Mouse (Mus musculus) heart, postnatal 36 days (tissue): ENCODE data around the gene Capn13. TPM values are rescaled to one million over a fixed set of nuclear protein-coding genes. Genes with fewer than 3 reads are reported as not detected.
A peak's percentile ranks its signal among the peaks of the same experiment; 100 is the strongest.

Source experiments
- DNase-seq, 2 experiments: peaks; one replicate each; pipeline ENCODE4 v3.0.0; 2021 to 2022
- intact Hi-C: fragments of 180-260 bp; cut with DNase I; formaldehyde crosslinking; loops from one replicate; pipeline ENCODE4 v1.15.1; 2025
- total RNA-seq, 2 experiments: library from RNA; stranded (reverse); gene quantifications; 2 replicates each; pipeline ENCODE4 v1.2.3; 2021

Gene Capn13
- total RNA-seq, 2 experiments from 2014 or later = not detected

DNA sequence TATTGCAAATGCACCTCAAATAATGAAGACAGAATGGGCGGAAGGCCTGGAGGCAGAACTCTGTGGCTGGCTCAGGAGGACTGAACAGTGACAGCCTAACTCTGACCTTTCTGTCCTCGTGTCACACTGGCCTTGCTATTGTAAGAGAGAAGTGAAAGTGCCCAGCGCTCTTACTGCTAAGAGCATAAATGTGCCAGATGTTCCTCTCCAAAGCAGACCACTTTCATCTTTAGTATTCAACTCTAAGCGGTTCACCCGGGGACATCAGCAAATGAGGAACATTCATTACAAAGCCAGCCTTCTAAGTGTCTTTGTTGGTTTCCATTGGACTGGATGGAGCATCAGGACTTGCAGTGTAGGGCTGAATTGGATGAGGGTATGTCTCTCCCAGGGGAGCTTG lies 39.6 kb downstream of the Capn13 start:
- intact Hi-C loops = no loop called here
- no peak for DNase-seq

DNA sequence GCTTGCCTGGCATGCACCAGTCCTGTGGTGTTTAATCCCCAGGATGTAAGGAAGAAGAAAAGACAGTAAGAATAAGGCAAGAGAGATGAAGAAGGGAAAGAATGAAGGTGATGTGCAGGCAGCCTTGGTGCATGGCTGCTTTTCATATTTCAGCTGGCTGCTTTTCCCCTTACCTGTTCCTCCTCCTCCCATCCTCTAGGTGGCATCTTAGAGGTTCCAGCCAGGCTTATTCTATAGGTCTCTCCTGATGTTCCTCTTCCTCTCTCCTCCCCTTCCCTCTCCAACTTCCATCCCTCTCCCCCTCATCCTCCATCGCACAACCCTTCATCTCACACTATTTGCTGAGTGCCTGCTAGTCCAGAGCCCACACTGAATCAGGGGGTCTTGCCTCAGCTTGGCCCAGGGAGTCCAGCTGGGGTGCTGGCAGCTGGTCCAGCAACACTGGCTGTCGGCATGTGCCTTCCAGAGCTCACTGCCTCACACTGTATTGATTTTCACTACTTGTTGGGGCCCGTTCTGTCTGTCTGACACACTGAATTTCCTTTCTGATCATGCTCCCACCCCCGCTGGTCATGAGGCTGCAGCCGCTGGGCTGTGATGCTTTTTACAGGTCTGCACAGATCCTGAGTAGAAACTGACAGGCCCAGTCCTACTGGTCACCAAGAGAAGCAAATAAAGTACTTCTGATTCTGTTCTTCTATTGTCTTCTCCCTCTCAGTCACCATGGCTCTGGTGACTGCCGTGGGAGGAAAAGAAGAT lies 56.9 kb downstream of the Capn13 start:
- intact Hi-C loops = no loop called here

DNA sequence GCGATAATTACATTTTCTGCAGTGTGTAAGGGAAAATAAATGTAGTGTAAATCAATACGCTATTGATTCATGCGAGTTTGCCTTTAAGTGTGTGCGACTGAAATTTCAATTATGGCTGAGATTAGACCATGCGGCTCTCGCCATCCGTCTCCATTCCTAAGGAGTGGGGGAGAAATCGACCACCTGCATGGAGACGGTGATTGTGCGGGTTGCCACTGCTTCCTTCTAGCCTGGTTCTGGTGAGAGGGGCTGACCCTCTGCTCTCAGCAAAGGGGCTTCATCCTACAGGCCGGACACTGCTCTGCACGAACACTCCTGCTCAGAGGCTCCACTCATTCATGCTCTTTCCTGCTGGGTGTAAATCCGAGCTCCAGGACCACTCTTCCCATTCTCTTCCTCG lies 58.0 kb downstream of the Capn13 start:
- no peak for DNase-seq
- intact Hi-C loops = no loop called here

More for the DNA sequence above, 56.9 kb downstream of the Capn13 start:
- no peak for DNase-seq

DNA sequence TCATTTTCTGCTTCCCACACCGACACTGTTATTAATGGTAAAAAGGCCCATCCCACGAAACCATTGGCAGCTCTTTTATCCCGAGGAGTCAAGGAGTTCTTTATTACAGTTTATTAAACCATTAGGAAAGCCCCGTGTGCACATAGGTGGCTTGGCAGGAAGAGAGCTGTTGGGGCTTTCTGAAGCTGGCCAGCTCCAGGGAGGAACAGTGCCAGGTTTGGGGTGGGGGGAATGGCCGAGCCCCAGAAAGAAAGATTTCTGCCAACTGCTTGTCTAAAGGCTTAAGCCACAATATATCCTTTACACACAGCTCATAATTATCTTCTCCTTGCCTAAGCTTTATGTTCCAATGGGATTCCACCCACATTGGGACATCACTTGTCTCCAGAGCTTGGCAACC lies 71.6 kb downstream of the Capn13 start:
- intact Hi-C loops = no loop called here
- DNase-seq = no peak

DNA sequence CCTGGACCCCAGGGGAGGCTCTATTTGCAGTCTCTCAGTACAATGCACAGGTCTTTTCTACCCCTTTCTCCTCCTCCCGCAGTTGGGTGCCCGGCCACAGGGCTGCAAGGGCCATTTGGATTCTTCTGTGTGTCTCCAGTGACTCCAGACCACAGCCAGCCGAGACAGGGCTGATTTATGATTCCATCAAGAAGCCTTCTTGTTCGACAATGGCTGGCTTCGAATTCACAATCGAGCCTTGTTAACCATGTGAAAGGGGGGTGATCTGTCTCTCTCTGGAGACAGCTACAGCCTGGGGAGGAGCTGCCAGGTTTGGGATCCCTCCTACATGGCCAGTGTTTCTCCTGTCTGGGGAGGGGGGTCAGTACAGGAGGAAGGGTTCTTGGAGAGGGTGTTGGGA lies 75.4 kb downstream of the Capn13 start:
- DNase-seq = no peak
- intact Hi-C loops = no loop called here

DNA sequence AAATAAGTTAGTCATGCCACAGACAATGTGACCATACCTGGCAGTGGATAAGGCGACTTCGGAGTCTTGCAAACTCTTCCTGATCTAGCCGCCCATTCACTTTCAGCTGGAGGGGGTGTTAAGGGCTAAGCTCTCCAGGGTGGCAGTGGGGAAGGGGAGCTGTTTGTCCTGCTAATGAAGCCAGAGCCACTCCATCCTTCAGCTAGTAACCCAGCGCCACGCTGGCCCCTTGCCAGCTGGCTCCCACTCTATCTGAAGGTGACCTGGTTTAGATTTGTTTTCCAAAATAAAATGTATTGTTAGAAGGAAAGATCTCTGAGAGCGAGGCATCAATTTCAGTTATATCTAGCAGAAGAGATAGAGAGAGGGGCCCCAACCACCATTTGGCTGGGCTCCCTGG lies 75.9 kb downstream of the Capn13 start:
- no peak for DNase-seq
- intact Hi-C loops = no loop called here

DNA sequence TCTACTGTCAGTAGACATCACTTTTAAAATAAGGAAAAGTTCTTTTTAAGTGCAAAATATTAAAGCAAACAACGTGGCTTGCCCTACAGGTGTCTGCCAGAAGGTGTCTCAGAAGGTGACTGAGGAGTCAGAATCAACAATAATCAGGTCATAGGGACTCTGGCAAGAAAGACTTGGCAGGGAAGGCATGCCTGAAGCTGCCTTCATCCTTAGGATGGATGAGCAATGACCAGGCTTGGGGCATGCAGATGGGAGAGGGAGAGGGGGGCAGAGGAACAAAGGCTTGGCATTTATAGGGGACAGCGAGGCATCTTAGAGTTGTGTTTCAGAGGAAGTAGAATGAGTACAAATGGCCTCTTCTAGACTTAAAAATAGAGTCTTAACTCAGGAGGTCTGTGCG lies 76.7 kb downstream of the Capn13 start:
- no peak for DNase-seq
- intact Hi-C loops = no loop called here

DNA sequence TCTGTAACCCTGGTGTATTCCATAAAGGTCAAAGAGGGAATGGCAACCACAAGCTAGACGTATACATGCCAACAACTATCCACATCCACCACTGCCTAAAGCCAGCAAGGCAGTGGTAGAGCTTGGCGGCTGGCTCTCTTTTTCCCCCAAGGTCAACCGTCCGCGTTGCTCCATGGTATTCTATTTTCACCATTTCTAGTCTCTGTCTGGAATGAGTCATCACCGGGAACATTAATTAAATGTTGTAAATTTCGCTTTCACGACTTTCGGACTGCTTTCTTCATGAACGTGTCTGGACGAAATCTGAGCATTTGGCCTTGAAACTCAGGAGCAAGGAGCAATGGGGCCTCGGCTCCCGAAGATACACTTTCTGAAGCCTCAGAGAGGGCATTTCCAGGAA lies 85.9 kb downstream of the Capn13 start:
- intact Hi-C loops = no loop called here
- no peak for DNase-seq

DNA sequence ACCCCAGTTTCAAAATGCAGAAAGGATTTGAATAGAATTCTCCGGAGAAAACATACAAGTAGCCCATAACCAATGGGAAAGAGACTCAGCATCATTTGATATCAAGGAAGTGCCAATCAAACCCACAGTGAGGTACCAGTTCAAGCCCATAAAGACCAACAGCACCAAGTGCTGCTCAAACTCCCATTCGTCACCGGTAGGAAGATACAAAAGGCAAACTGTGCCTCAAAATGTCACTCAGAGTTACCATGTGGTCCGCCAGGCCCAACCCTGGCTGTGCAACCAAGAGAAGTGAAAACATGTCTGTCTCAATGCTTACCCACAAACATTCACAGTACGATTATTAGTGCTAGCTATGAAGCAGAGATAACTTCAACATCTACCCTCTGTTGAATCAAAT lies 89.2 kb downstream of the Capn13 start:
- no peak for DNase-seq
- intact Hi-C loops = no loop called here

DNA sequence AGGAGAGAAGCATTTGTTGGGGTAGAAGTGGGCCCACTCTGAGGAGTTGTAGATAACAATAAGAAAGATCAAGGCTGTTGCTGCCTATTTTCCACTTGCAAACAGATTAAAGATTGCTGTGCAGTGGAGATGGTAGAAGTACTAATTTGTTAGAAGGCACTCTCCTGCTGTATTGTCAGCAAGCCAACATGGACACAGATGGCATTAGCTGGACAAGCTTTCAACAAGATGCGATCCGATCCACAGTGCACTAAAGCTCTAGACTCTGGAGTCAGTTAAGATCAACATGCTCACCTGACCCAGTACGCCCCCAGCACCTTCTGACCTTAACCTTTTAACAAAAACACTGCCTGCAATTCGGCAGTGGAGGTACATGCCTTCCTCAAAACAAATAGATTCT lies 92.0 kb downstream of the Capn13 start:
- intact Hi-C loops = no loop called here

DNA sequence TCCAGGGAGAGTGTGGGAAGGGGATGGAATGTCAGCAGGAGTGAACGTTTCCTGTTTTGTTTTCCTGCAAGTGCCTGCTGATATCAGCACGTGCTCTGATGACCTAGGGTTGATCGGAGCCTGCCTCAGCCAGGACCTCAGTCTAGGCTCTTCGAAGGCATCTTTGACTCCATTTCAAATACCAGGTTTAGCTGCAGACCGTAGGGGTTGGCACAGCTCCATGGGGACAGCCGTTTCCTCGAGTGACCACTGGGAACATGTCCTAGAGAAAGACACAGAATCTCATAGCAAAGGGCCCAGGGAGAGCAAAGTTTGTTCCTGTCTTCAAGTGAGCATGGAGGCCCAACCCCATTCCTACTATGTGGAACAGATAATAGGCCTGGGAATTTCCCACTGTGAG lies 94.0 kb downstream of the Capn13 start:
- DNase-seq = no peak
- intact Hi-C loops = no loop called here

More for the DNA sequence above, 92.0 kb downstream of the Capn13 start:
- DNase-seq = no peak

DNA sequence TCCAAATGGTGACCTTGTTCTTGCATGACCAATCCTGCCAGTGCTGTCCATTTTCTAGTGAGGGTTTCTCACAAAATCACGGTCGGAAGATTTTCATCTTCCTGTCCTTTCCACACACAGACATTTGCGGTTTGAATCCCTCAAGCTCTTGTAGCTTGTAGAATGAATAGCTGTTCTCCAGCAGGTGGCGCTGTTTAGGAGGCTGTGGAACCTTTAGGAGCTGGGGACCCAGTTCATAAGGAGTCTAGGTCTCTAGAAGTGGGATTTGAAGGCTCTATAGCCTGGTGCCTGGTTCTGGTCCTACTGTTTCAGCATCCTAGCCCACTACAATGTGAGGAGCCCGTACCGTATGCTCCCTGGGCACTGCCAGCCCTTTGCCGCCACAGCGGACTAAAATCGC lies 95.0 kb downstream of the Capn13 start:
- intact Hi-C loops = no loop called here
- peak; percentile 34 to 48 for DNase-seq

DNA sequence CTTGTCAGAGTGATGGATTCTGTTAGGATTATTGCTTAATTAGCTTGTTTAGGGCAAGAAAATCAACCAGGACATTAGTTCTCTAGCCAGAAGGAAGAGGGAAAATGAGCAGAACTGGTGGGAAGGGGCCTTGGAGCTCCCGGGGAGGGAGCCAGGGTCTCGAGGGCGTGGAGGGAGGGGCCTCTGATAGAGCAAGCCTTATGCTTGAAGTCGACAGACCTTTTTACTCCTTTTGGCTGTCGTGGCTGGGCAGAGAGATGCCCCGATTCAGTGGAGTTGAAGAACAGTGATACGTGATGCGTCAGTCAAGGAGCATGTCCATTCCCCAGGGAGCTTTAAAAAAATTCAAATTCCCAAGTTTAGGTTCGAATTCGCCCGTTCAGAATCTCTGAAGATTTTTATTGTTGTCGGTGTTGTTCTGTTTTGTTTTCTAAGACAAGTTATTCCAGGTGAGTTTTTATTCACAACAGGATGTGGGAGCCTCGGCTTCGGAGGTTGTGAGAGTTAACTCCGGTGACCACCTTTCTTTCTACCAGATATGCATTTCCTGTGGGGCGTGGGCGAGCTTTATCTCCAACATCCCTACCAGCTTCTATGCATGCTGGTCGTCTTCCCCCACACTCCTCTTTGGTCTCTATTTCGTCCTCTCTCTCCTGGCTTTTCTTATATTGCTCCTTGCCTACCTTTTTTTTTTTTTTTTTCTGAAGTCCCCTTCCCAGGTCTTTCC lies 96.4 kb downstream of the Capn13 start:
- intact Hi-C loops = loop anchor here (5.0 kb wide), 1 partner anchor 507 kb away; no protein-coding TSS in a partner anchor

DNA sequence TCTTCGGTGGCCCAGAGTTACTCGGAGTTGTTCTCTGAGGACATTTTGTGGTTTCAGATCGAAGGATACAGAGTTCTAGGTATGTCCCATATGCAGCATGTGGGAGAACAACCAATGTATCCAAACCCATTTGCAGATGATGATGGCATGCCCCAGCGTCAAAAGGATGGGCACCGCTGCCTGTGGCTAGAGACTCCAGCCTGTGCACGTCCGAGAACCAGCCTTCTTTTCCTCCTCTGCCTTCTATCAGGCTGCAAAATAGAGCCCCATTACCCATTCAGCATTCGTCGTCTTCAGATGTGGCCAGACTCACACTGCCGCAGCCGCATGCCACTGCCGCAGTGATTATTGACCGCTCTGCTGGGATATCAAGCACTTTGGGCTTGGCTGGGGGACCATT lies 97.0 kb downstream of the Capn13 start:
- DNase-seq = no peak
- intact Hi-C loops = loop anchor here (1.0 to 5.0 kb wide), 4 partner anchors 407 to 579 kb away; partner anchors contain the start of gene Galnt14

More for the DNA sequence above, 96.4 kb downstream of the Capn13 start:
- no peak for DNase-seq

DNA sequence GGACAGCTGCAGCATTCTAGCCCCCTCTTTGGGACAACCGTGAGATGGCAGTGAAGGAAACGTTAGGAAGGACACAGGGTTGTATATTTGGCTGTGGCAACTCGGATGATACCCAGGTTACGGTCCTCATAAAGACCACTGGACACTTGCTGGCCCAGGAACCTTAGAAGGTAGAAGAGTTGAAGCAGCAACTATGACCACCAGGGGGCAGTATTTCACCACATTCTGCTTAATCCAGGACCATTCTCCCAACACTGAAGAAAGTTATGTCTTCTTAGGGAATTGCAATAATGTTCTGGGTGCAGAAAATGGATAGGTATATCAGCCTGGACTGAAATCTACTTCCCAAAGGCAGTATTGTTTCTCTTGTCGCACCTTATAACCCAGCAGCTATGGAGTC lies 97.4 kb downstream of the Capn13 start:
- DNase-seq = peak; percentile 57 to 71
- intact Hi-C loops = loop anchor here (1.0 to 5.0 kb wide), 4 partner anchors 407 to 579 kb away; partner anchors contain the start of gene Galnt14

DNA sequence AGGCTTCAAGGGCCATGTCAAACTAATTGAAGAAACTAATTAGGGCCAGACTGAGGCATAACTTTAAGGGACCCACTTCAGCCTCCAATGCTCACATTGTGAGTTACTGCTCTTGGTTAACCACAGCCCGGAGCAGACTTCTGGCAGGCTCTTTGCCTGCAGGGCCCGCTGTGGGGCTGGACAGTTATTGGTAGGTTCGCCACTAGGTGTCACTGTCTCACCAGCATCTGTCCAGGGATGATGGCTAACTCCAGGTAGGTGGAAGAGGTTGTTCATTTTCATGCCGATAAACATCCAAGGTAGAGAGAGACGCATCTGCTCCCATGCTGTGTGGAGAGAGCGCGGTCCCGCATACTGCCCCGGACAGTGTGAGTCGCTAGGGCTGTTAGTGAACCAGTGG lies 98.6 kb downstream of the Capn13 start:
- peak; percentile 75 to 78 for DNase-seq
- intact Hi-C loops = loop anchor here (5.0 kb wide), 1 partner anchor 505 kb away; no protein-coding TSS in a partner anchor

DNA sequence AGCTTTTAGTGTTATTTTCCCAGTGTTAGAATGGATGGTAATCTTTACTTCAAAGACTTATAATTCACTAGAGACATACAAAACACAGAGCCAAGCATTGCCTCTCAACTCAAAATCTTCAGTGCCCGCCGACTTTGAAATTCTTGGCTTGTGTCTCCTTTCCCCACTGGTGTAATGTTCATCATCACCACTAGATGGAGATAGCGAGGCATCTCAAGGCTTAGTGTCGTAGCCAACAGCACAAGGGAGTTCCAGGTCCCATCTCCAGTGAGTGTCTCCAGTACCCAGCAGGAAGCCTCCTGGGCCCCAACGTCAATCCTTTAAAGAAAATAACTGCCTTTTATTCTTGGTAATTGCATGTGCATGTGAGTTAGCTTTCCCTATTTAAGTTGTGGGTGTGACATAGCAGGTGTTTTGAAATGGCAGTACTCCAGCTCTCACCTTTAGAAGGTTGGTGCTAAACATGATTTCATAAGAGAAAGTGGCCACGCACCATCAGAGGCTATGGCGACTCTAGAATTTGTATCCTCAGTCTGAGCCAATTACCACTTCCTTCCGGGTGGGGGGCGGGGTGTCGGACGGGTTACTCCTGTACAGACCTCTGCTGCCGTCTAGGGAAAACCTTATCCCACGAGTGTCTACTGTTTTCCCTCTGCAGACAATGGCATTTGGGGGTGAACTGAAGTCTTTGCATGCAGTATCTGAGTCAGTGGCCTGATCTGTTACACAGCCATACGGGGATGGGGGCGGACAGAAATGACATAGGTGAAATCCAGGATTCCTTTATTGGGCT lies 99.2 kb downstream of the Capn13 start:
- intact Hi-C loops = loop anchor here (5.0 kb wide), 1 partner anchor 504 kb away; no protein-coding TSS in a partner anchor
- peak; percentile 60 to 69 for DNase-seq

DNA sequence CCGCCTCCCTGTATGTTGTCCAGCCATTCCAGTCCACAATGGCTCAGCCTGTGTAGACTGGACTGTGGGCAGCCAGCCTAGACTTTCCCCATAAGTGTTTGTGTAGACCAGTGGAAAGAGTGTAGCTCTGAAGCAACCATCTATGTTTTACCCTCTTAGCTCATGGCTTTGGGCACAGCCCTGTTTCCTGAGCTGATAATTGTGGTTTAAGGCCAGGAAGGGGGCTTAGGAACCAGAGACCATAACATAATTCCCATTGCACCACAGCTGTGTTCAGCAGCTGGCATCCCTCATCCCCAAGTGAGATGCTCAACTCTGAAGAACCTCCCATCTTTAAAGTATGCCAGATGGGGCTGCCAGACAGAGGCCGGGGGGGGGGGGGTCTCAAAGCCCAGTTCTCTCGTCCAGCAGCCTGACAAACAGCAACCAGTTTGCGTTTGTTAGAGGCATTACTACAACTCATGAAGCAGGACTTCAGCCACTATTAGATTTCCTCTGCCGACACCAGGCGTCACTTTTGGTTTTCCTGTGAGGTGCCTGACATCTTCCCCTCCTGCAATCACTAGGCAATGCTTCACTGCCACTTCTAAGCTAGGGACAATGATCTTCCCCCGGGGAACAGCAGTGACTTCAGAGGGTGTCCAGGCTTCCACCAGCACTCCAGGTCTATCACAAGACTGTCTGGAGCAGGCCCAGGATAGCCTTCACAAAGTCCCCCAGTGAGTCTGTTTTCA lies 100.4 kb downstream of the Capn13 start:
- no peak for DNase-seq
- intact Hi-C loops = loop anchor here (5.0 kb wide), 1 partner anchor 503 kb away; no protein-coding TSS in a partner anchor

DNA sequence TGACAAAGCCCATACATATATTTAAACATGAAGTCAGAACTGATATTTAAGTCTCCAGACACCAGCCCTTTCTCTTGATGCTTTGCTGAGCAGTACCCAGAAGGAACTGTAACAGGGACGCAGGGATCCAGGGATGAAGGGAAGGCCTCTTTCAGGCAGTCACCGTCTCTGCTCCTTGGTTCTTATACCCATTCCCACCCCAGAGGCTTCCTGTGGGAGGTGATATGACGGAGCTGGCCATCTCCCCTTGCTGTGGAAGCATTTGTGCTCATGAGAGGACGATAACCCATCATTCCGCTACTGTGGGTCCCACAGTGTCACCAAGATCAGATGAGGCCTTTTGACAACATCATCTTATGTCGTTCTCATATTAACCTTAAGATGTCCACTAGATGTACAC lies 101.7 kb downstream of the Capn13 start:
- DNase-seq = no peak
- intact Hi-C loops = loop anchor here (5.0 to 10.0 kb wide), 3 partner anchors 102 to 284 kb away; no protein-coding TSS in a partner anchor

DNA sequence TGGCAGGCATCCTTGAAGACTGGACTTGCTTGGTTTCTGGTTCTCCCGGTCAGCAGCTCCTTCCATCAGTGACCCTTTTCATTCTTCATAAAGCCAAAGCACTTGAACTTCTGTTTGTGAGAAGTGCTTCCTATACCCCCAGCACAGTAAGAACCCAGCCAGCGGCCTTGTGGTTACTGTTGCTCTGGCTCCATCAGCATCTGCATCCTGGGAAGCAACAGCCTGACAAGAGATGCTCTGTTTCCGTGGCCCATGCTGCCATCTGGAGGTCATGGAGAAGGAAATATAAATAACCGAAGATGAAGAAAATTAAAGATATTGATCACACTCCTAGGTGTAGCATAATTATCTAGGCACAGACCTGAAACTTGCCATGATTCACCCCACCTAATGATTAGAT lies 103.8 kb downstream of the Capn13 start:
- intact Hi-C loops = loop anchor here (1.0 to 10.0 kb wide), 5 partner anchors 100 to 439 kb away; no protein-coding TSS in a partner anchor
- DNase-seq = peak; percentile 59
